Mouse (Mus musculus) ES-Bruce4 (cell line): ENCODE measurements around the gene Atp13a2.

Source experiments
- CTCF ChIP-seq: IDR thresholded peaks from one replicate; pipeline ENCODE4 v1.8.1; 2011; ENCODE audit warnings: low read depth, low read length
- EP300 ChIP-seq: IDR thresholded peaks from 2 replicates; pipeline ENCODE4 v1.6.1; 2011; ENCODE audit warnings: low read depth, low read length; ENCODE audit not compliant: insufficient read depth

DNA sequence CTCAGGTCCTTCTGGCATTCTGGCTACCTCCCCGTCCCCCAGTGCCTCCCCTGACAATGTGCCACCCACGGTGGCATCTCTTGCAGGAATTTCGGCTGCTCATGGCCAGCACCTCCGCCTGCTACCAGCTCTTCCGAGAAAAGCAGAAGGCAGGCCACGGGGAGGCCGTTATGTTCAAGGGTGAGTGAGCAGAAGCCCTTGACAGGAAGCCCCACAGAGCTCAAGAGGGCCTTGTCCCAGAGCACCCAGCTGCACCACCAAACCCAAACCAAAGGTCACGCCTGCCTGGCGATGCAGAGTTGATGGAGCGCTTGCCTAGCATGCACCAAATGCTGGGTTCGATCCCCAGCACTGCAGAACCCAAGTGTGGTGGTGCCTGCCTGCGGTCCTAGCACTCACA, 42.3 kb upstream of the Atp13a2 start:
- TF ChIP-seq EP300 (no peak), CTCF (no peak)
